Mouse (Mus musculus) megakaryocyte, adult 5-6 weeks (primary cell): ENCODE results near the gene Mrps35. TPM values are rescaled to one million over a fixed set of nuclear protein-coding genes. Genes with fewer than 3 reads are reported as not detected.
A peak's percentile ranks its signal among the peaks of the same experiment; 100 is the strongest.

ENCODE experiments used
- ATAC-seq: 2 replicates; pipeline ENCODE4 v1.8.0; 2016; ENCODE audit warnings: mild to moderate bottlenecking, inconsistent platforms; ENCODE audit not compliant: poor library complexity, severe bottlenecking
- total RNA-seq, 2 experiments: library from RNA; stranded (forward) in 1 of 2; stranded (reverse) in 1 of 2; fragments of 153-499, 151-499 nt in 1 of 2; fragments of 221-1000, 200-1000 nt in 1 of 2; gene quantifications; 2 replicates each; pipeline versions ENCODE4 v1.2.3 to v1.2.4; 2015 to 2017

Gene Mrps35
- total RNA-seq (2015) = 46.9 and 61.2 TPM in 2 replicates
- total RNA-seq (2017) = 30.7 and 73.0 TPM in 2 replicates

DNA sequence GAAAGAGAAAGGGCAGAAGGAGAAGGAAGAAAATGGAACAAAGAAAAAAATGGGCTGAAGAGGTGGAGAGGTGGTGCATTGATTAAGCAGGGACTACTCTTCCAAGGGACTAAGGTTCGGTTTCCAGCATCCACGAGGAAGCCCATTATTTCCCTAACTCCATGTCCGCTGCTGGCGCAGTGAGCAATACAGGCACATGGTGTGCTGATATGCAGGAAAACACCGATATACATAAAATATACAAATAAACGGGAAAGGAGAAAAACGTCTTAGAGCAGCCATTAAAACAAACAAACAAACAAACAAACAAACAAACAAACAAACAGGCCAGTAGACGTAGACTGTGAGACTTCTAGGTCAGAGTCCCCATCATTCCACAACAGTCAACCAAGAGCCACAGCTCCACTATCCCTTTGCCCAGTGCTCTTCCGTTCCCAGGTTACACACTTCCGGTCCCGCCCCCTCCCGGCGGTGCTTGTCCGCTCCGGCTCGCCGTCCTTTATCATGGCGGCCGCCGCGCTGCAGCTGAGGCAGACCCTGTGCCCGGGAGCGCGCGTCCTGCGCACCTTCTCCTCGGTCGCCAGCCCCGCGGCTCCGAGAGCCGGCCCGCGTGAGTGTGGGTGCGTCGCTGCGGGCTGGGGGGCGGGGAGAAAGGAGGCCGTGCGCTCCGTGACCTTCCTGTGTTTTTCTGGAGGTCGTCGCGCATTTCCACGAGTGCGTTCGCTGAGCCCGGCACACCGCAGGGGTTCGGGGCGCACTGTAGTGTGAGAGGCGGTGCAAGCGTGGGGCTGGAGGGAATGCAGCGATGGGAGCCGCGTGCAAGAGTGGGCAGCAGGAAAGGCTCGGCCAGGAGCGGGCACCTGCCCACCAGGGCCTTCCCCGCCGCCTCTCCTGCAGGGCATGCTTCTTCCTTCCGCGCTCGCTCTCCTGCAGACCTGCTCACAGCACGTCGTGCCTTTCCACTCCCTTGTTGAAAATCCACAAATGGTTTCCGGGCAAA lies at the start of gene Mrps35:
Mrps35 (plus strand) TSS at position 474 of the 1,000 bp plus-strand sequence.
- ATAC-seq = peak; percentile 98

DNA sequence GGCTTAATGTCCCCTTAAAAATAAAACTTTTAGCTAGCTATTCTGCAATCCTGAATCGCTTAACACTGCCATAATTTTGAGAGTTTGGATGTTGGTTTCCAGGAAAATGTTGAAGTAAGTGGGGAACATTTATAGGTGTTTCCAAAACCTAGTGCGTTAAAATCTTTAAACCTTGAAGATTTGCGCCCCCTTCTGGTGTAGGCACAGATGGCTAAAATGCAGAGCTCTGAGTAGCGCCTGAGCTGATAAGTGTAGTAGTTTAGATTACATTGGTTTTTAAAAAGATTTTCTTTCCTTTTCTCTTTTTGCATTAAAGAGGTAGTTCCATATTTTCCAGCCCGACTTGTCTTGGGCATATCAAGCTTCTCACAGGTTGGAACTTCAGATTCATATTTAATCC lies 48.3 kb upstream of the Mrps35 start:
- peak; percentile 64 for ATAC-seq

DNA sequence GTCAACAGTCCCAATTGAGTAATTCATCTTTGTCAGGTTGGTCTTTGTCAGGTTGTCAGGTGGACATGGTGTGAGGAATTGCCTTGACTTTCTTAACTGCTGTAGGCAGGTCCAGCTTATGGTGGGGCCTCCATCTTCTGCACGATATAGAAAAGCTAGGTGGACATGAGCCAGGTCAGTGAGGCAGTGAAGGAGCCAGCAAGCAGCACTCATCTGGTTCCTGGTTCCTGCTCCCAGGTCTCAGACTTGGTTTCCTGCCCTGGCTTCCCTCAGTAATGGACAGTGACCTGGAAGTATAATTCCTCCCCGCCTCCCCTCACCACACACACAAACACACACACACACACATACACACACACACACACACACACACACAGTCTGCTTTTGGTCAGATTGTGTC lies 47.2 kb upstream of the Mrps35 start:
- ATAC-seq = no peak

DNA sequence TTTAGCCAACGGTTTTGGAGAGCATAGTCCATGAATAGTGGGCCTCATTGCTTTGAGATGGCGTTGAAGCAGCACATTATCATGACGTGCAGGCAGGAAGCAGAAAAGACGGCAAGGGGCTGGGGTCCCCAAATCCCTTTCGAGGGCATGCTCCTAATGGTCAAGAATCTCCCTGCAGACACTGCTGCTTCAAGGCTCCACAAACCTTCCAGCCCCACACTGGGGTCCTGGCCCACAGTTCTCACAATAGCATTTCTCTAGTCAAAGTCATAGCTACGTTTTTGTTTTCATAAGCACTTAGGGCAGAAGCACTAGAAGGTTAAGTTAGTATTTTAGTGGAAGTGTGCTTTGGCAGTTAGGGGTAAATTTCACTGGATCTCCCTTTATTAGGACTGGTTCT lies 46.7 kb upstream of the Mrps35 start:
- no peak for ATAC-seq

DNA sequence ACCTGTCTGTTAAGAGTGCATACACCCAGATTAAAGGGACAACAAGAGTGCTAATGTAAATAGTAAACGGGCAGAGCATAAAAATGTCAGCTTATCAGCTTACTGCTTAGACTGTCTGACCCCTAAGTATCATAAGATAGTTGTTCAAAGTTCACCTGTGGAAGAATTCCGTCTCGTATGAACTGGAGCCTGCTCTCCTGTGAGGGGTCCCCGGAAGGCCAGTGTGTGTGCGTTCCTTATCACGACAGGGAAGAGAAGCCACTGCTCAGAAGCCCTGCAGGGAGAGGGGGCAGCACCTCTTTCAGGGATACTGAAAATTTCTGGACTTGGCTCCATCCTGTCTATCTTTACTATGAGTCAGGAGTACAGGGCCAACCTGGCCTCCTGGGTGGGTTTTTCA lies 45.6 kb upstream of the Mrps35 start:
- ATAC-seq = no peak

DNA sequence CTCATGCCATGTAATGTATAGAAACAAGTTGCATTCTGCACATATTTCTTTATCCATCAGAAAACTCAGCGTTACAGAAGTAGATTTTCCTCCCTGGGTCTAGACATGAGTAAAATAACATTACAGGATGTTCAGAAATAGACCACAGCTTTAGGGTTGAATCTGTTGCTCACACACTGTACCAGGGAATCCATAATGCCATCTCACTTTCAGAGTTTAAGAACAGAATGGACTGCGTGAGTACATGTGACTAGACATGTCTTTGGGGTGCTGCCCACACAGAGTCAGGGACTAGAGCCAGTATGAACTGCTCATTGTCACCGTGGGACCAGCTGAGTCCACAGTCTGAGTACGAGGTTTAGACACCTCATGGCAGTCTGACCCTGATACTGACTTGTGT lies 43.9 kb upstream of the Mrps35 start:
- ATAC-seq = no peak

DNA sequence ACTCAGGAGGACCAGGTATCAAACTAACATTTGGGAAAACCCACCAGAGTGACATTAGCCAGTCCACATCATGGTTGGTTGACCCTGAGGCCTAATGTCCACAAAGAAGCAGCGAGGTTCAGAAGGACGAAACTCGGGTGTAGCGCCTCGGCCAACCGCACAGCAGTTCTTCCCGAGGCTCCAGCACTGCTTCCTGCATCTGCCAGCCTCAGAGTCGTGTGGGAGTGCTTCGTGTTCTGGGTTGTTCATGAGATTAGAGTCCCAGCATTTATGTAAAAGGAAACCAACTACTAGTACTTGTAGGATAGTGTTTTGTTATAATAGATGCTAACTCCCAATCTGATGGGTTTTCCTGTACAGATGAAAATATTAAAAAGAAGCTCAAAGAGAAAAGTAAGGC lies 43.3 kb upstream of the Mrps35 start:
- ATAC-seq = no peak

DNA sequence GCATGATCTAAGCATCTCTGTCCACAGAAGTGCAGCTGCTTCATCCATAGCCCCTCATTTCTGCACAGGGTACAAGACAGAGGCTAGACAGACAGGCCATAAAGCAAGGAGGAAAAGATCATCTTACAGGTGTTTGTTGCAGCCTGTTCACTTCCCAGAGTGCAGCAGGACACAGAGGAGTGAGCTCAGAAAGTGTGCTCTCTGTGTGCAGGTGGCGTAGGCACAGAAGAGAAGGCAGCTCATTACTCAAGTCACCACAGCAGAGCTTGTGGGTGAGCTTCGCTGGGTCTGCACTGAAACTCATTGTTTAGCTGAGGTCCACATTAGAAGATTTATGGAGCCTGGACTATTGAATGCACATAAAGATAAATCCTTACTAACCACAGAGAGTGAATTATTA lies 42.8 kb upstream of the Mrps35 start:
- no peak for ATAC-seq

DNA sequence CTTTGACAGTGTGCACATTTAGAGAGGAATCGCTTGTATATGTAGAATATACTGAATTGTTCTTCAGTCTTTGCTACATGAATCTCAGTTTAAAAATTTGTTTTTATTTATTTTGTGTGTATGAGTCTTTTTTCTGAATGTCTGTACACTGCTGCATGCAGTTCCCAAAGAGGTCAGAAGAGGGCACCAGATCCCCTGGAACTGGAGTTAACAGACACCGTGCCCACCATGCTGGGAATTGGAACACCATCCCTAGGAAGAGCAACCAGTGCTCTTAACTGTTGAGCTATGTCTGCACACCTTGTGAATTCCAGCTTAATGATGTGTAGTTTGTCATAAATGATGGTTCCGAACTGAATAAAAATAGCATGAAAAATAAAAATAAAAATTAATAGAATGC lies 34.4 kb upstream of the Mrps35 start:
- ATAC-seq = peak; percentile 70

DNA sequence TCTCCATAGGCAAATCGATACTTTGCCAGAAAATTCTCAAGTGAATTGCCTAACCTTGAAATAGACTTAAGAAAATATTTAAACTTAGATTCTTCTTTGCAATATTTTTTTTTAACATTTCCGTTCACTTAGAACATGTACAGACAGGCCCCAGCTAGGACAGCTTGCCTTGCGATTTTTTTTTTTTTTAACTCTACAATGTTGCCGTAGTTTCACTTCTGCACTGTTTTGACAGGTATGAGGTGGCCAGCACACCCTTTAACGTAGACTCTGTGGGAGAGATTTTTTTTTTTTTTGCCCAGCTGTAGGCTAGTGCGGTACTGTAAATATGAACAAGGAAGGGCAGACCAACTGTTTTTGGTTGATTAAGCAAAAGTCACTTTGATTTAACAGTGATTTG lies 32.2 kb upstream of the Mrps35 start:
- no peak for ATAC-seq

DNA sequence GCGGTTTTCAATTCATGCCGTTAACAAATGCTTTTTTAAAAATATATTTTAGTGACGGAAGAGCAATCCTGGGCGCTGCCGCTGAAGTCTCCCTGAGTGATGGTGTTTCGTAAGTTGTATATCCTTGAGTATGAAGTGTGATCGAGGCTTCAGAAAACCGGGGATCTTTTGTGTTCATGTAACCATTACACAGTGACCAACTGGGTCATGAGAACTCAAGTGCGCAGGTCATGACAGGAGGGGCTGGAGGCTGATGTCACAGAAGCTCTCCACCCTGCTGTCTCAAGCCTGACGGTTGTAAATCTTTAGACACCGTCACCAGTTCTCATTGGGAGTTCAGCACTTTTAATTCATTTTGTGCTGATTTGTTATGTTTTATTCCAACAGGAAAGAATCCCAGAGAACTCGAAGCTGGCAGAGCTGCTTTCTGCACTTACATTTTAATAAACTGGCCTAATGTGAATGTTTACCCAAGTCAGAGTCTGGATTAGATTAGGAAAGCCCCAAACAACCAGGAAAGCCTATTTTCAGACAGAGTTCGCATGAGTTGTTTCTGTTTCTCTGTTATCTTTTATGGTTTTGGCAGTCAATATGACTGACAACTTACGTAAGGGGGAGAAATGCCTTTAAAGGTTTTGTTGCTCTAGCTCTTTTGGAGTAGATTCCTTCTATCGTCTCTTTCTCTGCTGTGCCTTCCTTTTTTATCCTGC lies 31.6 kb upstream of the Mrps35 start:
- ATAC-seq = no peak

DNA sequence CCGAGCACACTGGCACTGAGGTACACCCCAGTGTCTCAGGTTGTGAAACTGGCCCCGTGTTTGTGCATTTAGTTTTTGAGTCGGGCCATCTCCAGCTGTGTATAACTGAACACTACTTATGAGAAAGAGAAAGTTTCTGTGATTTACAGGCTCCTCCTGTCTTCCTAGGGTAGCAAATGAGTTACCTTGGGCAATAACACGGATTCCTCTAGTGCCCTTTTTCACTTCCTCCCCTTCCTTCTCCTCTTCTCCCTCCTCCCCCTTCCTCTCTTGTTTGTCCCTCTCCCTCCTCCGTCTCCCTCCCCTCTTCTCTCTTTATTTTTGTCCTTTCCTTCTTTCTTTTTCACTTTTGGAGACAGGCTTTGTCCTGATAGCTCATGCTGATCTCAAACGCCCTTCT lies 31.0 kb upstream of the Mrps35 start:
- peak; percentile 61 for ATAC-seq

DNA sequence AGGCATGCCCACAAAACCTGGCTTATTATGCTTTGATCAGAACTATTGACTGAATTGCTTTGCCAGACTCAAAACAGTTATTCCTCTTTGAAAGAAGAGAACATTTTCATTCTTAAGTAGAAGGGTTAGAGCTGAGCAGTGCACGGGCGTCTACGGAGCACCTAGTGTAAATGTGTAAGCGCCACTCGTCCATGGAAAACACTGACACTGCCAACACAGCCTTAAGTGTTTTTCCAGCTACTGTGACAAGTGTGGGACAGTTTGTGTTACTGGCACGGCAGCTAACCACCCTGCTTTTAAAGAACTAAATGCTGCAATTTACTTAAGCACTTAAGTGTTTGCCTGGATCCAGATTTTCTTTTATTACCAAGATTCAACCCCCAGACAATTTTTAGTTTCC lies 30.6 kb upstream of the Mrps35 start:
- ATAC-seq = no peak

DNA sequence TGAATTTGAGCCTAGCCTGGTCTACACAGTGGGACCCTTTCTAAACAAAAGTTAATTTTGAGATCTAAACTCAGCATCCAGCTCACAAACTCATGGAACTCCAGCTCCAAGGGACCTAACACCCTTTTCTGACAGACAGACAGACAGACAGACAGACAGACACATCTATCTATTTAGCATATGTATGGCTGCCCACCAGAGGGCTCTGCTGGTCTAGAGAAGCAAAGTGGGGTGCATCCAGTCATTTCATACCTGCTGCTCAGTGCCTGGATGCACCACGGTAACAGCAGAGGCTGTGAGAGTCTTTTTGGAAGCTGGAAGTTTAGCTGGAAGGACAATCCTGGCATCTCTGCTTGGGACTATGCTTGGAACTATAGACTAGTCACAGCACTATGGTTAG lies 29.0 kb upstream of the Mrps35 start:
- no peak for ATAC-seq

DNA sequence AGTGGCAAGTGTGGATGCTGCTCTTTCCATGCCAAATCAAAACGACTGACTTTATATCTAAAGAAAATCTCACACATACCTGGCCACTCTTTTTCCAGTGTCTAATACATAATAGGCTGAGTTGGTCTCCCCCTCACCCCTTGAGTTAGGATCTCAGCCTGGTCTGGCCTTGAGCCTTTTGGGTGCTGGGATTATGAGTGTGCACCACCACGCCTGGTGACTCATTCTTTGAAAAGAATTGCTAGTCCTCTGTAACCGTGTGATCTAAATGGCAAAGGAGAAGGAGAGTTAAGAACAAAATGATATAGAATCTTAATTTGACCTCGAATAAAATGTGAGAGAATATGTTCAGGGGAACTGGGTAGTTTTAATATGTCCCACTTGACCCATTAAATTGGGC lies 24.7 kb upstream of the Mrps35 start:
- ATAC-seq = no peak

DNA sequence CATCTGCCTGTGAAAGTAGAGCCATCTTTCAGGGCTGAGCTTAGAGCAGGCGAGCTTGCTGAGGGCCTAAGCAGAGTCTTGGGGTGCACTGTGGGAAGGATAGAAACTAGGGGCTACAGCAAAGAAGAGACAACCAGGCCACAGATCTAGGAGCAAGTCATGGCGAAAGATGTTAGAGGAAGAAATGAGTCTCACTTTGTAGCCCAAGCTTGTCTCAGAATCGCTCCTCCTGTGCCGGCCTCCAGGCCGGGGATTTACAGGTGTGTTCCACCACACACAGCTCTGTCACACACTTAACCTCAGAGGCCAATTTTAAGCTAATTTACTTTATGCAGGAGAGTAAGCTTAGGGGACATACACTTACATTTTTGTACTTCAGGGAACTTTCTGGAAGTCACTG lies 24.2 kb upstream of the Mrps35 start:
- ATAC-seq = no peak

DNA sequence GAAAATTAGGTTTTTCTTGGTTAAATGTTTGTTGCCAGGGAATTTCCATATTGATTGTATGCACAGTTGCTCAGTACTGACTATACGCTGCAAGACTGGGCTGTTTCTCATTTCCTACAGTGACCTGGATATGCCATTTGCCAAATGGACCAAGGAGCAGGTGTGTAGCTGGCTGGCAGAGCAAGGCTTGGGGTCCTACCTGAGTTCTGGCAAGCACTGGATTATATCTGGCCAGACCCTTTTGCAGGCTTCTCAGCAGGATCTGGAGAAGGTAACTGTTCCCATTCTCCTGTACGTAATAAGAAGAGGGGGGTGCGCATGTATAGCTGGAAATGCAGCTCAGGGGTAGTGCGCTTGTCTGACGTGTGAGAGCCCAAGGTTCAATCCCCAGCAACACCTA lies 21.4 kb upstream of the Mrps35 start:
- no peak for ATAC-seq

DNA sequence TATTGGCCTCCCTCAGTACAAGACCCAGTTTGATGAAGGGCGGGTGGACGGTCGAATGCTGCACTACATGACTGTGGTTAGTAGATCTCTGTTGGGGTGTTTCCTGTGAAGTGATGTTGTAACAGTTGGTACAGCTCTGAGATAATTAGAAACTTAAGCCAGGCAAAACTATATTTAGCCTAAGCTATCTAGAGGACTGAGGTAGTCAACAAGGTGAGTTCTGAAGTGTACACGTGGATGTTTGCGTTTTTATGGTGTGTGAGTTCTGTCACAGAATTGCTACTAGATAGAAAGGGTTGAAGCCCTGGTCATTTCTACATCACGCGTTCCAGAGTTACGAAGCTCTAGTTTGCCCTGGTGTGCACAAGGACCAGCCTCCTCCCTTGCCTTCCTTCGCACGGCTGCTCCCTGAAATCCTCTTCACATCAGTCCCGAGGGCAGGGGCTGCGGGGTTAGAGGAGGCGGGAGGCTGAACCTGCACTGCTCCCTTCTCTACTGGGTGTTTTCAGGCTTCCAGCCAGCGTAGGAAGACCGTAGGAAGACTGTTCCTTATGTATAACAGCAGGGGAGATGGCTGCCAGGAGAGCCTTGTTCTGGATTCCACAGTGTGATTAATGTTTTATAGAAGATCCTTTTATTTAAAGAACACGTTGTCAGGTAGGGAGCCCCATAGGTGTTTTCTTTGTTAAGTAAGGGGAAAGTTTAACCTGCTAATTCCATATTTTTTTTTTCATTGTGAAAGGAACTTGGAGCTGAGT lies 20.0 kb upstream of the Mrps35 start:
- no peak for ATAC-seq

DNA sequence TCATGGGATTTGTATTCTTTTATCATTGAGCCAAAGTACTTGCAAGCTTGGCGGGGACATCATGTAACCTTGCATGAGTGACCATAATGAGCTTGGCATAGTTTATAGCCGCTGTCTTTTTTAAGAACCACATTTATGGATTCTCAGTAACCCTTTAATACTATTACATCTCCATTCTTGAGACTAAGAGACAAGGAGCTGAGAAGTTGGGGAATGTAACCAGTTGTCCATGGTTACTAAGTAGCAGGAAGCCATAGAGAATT lies 19.5 kb upstream of the Mrps35 start:
- ATAC-seq = no peak

DNA sequence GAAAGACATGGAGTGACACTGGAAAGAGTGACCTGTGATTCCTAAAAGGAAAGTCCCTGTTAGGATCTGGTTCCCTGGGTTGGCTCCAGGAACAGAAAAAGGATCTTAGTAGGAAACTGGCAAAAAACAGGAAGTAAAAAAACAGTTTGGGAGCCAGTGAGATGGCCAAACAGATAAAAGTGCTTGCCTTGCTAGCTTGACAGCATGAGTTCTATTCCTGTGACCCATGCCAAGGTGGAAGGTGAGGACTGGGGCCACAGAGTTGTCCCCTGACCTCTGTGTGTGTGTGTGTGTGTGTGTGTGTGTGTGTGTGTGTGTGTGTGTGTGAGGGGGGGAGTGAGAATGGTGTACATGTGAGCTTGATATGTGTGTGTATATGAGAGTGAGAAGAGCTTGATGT lies 19.0 kb upstream of the Mrps35 start:
- peak; percentile 50 for ATAC-seq

DNA sequence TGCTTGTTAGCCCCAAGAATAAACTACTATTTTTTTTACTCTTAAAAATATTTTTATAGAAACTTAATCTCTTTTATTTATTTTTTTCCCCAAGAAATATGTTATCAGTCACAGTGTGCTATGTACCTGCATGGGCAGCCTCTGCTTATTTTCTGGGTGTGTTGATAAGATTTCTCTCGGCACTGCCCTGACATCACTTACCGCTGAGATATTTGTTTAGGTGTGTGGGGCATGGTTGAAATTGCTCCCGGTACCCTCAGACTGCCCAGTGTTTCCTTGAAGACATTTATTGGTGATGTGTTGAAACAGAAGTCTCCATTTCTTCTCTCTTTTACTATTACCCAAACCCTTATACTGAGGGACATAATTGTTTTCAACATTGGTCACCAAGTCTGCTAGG lies 17.8 kb upstream of the Mrps35 start:
- no peak for ATAC-seq

DNA sequence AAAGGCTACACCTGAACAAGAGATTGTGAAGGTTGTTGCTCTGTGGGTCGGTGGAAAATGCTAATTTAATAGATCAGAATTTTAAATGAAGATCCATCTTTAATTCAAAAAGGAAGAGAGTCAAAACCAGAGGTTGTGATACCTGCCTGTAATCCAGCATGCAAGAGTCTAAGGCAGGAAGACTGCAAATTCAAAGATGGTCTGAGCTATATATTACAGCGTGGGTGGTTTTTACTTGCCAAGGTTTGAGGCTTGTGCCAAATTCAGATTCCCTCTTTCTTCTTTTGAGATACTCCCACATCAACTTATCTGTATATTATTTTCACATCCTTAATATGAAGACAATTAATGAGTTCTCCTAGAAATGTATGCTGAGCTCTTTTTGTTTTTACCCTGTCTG lies 14.2 kb upstream of the Mrps35 start:
- no peak for ATAC-seq
